Mouse (Mus musculus) heart, postnatal 0 days (tissue): ENCODE results near the gene Exog. TPM values are rescaled to one million over a fixed set of nuclear protein-coding genes. Genes with fewer than 3 reads are reported as not detected.

ENCODE experiments used
- ATAC-seq: fragments of 200-750 bp; cut with Nextera tagmentation; 2 replicates; pipeline ENCODE4 v1.8.0; 2017; ENCODE audit warnings: low read depth, moderate number of reproducible peaks, moderate library complexity; ENCODE audit not compliant: insufficient read depth
- DNase-seq: peaks from one replicate; pipeline ENCODE4 v3.0.0-alpha.2; 2016; ENCODE audit warnings: low spot score
- H3K27ac ChIP-seq: fragments of 300-500 bp; sonication (generic); 2 replicates; pipeline ENCODE4 v1.5.1; 2014; ENCODE audit warnings: low read depth, mild to moderate bottlenecking
- H3K27me3 ChIP-seq: fragments of 300-500 bp; sonication (generic); 2 replicates; pipeline ENCODE4 v1.6.1; 2014; ENCODE audit warnings: low read length, mixed read lengths; ENCODE audit not compliant: control insufficient read depth, insufficient read depth
- H3K36me3 ChIP-seq: fragments of 300-500 bp; sonication (generic); replicated peaks from 2 replicates; pipeline ENCODE4 v1.6.1; 2014; ENCODE audit warnings: low read length, mixed read lengths; ENCODE audit not compliant: control insufficient read depth, insufficient read depth
- H3K4me1 ChIP-seq: fragments of 300-500 bp; sonication (generic); 2 replicates; pipeline ENCODE4 v1.6.1; 2014; ENCODE audit warnings: antibody characterized with exemption; ENCODE audit not compliant: control insufficient read depth, insufficient read depth
- H3K4me2 ChIP-seq: fragments of 300-500 bp; sonication (generic); 2 replicates; pipeline ENCODE4 v1.6.1; 2014; ENCODE audit warnings: low read depth, mild to moderate bottlenecking, low read length, moderate library complexity
- H3K4me3 ChIP-seq: fragments of 300-500 bp; sonication (generic); 2 replicates; pipeline ENCODE4 v1.5.1; 2014; ENCODE audit warnings: low read depth, low read length
- H3K9ac ChIP-seq: fragments of 300-500 bp; sonication (generic); replicated peaks from 2 replicates; pipeline ENCODE4 v1.6.1; 2014; ENCODE audit warnings: low read depth, low read length, mixed read lengths
- H3K9me3 ChIP-seq: fragments of 300-500 bp; sonication (generic); replicated peaks from 2 replicates; pipeline ENCODE4 v1.6.1; 2016; ENCODE audit warnings: low read length; ENCODE audit not compliant: control insufficient read depth
- CTCF ChIP-seq: IDR thresholded peaks from 2 replicates; pipeline ENCODE4 v1.5.1; 2016; ENCODE audit warnings: antibody characterized with exemption, control low read depth, low read depth
- EP300 ChIP-seq: IDR thresholded peaks from 2 replicates; pipeline ENCODE4 v1.6.1; 2016; ENCODE audit warnings: antibody characterized with exemption, low read depth
- WGBS: fragments of 180-500 bp; shearing (Covaris S2); extraction: QIAGEN DNeasy Blood & Tissue Kit; methylation state at CpG from one replicate; pipeline ENCODE4 v1.1.7; 2014; 5-methylcytosine and 5-hydroxymethylcytosine counted together
- polyA plus RNA-seq: library from polyadenylated mRNA; unstranded; fragments of >200 nt; fragmentation: Nextera tagmentation; extraction: Ambion mirVana; gene quantifications from 2 replicates; pipeline ENCODE4 v1.2.1, GENCODE M21; 2015
- total RNA-seq: library from RNA; depleted of rRNA; stranded (reverse); fragments of >200 nt; gene quantifications from 2 replicates; pipeline ENCODE4 v1.2.3, GENCODE M21; 2014; ENCODE audit warnings: low replicate concordance

The Exog gene
- total and polyA plus RNA-seq, 2 experiments from 2014 or later, result 3.0 to 4.2 TPM

- Histone ChIP-seq H3K4me3 (0 out of 2 replicates have a peak overlapping the region, but pooled peaks have one; percentile 83), H3K27ac (no peak overlapping the region), H3K9me3 (no peaks in the 10 kb centered on the region), H3K9ac (no peak overlapping the region), H3K4me1 (peaks cover 16% of the 10 kb centered on the region), H3K4me2 (peak overlapping the region; percentile 97; the same call in 1 of the 2 replicates), H3K27me3 (no peaks in the 10 kb centered on the region), H3K36me3 (no peaks in the 10 kb centered on the region)
- DNase-seq, result no peak
- 85% methylated on average over 5 of the region's 5 CpGs for WGBS
- ATAC-seq, result no peak
- TF ChIP-seq CTCF, result no peak
- TF ChIP-seq EP300, result no peak
Measured at GRCm38 (mm10) chr9:119404090-119404489, 40.7 kb upstream of the Exog start.

- Histone ChIP-seq H3K9me3 (peaks cover 16% of the 10 kb centered on the region), H3K9ac (no peak overlapping the region), H3K4me1 (peaks cover 25% of the 10 kb centered on the region), H3K27ac (no peak overlapping the region), H3K4me2 (no peak overlapping the region), H3K36me3 (no peaks in the 10 kb centered on the region; the same call in 1 of the 2 replicates), H3K4me3 (no peak overlapping the region), H3K27me3 (no peaks in the 10 kb centered on the region)
- DNase-seq (no peak), ATAC-seq (no peak)
- 66% methylated on average over 15 of the region's 15 CpGs for WGBS
- TF ChIP-seq CTCF (no peak), EP300 (no peak)
Measured at GRCm38 (mm10) chr9:119407884-119408283, 36.9 kb upstream of the Exog start.

- TF ChIP-seq EP300 (no peak), CTCF (no peak)
- Histone ChIP-seq H3K4me2 (no peak overlapping the region), H3K27ac (peak overlapping the region; percentile 56), H3K9me3 (peaks cover 23% of the 10 kb centered on the region), H3K4me3 (no peak overlapping the region), H3K9ac (no peak overlapping the region), H3K4me1 (peaks cover 16% of the 10 kb centered on the region; the same call in 1 of the 2 replicates), H3K36me3 (no peaks in the 10 kb centered on the region; the same call in 1 of the 2 replicates), H3K27me3 (no peaks in the 10 kb centered on the region)
- DNase-seq (no peak), ATAC-seq (peak; percentile 36)
- 47% methylated on average over 11 of the region's 11 CpGs for WGBS
Measured at GRCm38 (mm10) chr9:119408898-119409664, 35.7 kb upstream of the Exog start.

GRCm38 (mm10) chr9:119409864-119410263 is 34.9 kb upstream of the Exog start:
- Histone ChIP-seq H3K9ac (no peak overlapping the region), H3K9me3 (peaks cover 23% of the 10 kb centered on the region), H3K4me2 (no peak overlapping the region), H3K27me3 (no peaks in the 10 kb centered on the region), H3K27ac (no peak overlapping the region), H3K36me3 (no peaks in the 10 kb centered on the region; the same call in 1 of the 2 replicates), H3K4me3 (no peak overlapping the region), H3K4me1 (peaks cover 16% of the 10 kb centered on the region; the same call in 1 of the 2 replicates)
- DNase-seq (no peak), ATAC-seq (no peak)
- 82% methylated on average over 5 of the region's 5 CpGs for WGBS
- TF ChIP-seq CTCF (no peak), EP300 (no peak)

- Histone ChIP-seq H3K36me3 (no peaks in the 10 kb centered on the region; the same call in 1 of the 2 replicates), H3K9me3 (peaks cover 5% of the 10 kb centered on the region), H3K27me3 (no peaks in the 10 kb centered on the region), H3K27ac (no peak overlapping the region), H3K4me3 (no peak overlapping the region), H3K9ac (no peak overlapping the region), H3K4me1 (peaks cover 5% of the 10 kb centered on the region; the same call in 1 of the 2 replicates), H3K4me2 (no peak overlapping the region)
- ATAC-seq (no peak), DNase-seq (no peak)
- 54% methylated on average over 18 of the region's 18 CpGs for WGBS
- TF ChIP-seq EP300 (no peak), CTCF (no peak)
Measured at GRCm38 (mm10) chr9:119418025-119418424, 26.7 kb upstream of the Exog start.
